Mouse (Mus musculus) right cerebral cortex, postnatal 25 days (tissue): ENCODE measurements around the gene Afdn.
"Not testable (repeated sequence)": the region's sequence is repeated elsewhere in the genome, so short reads cannot be mapped to it uniquely, and the experiment has no call there.

ENCODE experiments used
- DNase-seq: peaks from one replicate; pipeline ENCODE4 v3.0.0; 2022

The Afdn gene

GRCm38 (mm10) chr17:13889818-13890434 is 129.6 kb downstream of the Afdn start:
- no peak for DNase-seq

DNA sequence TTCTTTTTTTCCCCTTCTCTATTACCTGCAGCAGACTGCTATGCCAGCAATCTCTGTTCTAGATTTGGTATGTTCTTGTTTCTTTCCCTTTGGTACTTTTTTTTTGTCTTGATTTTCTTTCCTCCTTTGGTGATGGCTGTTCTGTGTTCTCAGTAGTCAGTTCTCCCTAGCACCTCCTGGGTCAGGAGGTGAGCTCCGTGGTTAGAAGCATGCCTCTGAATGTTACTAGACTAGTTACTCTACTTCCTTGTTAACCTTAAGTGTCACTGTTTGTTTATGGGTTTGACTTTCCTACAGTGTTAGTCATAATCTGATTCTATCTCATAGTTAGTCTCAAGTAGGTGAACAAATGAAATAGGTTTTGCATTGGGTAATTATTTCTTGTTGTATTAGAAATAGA is 130.6 kb downstream of the Afdn start:
- DNase-seq, result no peak

DNA sequence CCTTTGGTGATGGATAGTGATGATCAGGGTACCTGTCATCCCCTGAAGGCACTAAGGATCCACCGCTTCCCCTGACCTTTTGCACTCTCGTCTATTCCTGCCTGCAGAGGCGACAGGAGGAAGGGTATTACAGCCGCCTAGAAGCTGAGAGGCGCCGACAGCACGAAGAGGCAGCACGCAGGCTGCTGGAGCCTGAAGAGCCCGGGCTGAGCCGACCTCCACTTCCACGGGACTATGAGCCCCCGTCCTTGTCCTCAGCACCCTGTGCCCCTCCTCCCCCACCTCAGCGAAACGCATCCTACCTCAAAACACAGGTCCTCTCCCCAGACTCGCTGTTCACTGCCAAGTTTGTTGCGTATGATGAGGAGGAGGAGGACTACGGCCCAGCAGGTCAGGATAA is 138.5 kb downstream of the Afdn start:
- DNase-seq, result no peak

- DNase-seq, result no peak
Observed at GRCm38 (mm10) chr17:13899241-13899640, 138.9 kb downstream of the Afdn start.

DNA sequence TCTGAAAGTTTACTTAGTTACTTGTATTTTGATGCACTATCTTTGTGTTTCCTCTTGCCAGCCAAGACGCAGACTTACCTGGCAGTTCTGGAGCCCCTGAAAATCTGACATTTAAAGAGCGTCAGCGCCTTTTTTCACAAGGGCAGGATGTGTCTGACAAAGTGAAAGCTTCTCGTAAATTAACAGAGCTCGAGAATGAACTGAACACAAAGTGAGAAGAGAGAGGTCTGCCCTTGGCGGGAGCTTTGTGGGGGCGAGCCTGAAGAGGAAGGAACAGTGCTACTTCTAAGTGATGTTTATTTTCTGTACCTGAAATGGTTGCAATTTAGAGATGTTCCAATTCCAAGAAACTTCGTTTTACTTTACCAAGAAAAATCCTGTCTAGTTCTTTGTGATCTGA is 143.5 kb downstream of the Afdn start:
- no peak for DNase-seq

DNA sequence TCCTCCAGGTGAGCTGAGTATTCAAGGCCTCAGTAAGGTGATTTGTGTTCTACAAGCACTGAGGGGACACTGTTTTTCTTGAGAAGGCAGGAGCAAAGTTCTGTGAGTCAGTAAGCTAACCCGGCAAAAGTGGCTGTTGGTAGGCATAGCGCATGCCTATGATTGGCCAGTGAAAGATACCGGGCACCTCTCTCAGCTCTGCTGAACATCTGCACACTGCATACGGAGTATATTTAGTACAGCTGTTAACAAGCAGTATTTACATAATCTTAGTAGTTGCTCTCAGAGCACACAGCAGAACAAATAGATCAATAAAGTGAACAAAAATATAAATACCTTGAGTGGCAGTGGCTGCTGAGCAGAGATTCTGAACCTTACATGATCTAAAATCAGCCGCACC is 146.7 kb downstream of the Afdn start:
- DNase-seq, result no peak

GRCm38 (mm10) chr17:13907681-13908080 is 147.3 kb downstream of the Afdn start:
- no peak for DNase-seq

DNA sequence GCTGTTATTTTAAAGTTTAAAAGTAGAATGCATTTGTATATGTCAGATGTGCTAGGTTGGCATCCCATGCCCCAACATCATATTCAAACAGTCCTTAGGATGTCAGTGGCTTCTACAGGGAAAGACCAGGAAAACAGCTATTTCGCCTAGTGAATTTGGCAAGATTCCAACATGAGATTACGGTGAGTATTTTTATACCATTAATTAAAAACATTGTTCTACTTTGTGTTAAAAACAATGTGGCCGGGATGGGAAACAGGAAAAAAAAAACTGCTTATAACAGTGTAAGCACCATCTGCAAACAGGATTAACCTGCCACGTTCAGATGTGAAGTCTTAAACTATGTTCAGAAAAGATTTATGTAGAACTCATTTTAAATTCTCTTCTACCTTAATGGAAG is 153.6 kb downstream of the Afdn start:
- no peak for DNase-seq

DNA sequence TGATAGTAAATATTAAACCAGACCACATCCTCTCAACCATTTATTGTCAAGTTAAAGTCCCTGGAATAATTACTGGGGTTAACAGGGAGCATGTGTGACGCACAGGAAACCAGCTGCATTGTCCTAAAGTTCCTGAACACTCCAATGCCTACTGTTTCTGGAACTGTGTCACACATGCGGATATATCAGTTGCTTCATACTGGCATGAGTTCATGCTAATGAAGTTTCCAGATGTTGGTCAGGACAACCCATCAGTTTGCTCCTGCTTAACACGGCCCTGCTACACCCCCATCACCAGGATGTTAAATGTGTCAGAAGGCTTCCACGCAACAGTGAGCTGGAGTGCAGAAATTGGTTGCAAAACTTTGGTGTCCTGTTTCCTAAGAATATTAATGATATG is 154.2 kb downstream of the Afdn start:
- no peak for DNase-seq

GRCm38 (mm10) chr17:13920771-13921170 is 160.4 kb downstream of the Afdn start:
- no peak for DNase-seq

- no peak for DNase-seq
Observed at GRCm38 (mm10) chr17:13923418-13923817, 163.1 kb downstream of the Afdn start.

DNA sequence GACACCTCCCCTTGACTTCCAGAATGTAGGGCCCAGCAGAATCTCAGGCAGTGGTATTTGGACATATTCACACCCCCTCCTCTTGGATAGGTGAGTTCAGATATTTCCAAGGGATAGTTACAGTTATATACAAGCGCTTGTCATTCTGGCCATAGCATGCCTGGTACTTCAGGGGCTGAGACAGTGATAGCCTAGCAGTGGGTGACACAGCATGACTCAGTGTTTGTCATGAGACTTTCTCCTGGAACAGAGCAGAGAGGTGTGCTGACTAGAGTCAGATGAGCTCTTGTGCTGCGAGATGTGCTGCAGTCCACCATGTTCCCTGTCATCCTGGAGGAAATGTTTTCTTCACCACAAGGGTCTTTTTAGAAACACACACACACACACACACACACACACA is 164.2 kb downstream of the Afdn start:
- no peak for DNase-seq

- DNase-seq, result no peak
Observed at GRCm38 (mm10) chr17:13925931-13926330, 165.6 kb downstream of the Afdn start.

DNA sequence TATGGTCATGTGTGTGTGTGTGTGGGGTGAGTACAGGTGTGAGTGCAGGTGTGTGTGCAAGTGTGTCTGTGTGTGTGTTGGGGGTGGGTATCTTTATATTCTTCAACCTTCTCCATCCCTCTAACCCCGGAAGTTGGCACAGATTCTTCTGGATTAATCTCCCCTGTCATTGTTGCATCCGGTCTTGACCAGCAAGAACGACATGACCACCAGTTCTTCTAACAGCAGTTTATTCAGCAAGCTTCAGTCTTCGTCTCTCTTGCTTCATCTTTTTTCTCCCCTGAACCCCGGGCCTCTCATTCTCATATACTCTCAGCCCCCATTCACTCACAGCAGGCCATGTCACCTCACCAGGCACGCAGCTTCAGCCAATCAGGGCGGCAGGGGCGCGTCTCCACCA is 170.1 kb downstream of the Afdn start:
- no peak for DNase-seq

GRCm38 (mm10) chr17:13935364-13935763 is 175.0 kb downstream of the Afdn start:
- DNase-seq, result not testable (repeated sequence)

GRCm38 (mm10) chr17:13937787-13938186 is 177.4 kb downstream of the Afdn start:
- DNase-seq, result no peak

DNA sequence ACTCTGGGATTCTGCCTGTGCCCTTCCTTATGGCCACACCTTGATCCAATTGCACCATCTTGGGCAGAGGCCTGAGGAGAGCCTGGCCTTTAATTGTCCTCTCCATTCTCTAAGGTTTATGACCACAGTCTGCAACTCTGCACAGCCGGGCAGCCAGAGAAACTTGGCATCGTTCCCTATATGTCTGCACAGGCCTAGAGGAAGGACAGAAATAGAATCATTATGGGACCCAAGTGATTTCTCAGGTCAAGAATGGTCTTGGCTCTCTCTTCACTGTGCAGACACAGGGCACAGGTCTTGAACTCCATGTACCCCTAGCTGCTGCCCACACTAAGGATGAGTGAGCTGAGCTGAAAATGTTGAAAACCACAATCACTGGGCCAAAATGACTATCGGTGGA is 178.3 kb downstream of the Afdn start:
- DNase-seq, result no peak

DNA sequence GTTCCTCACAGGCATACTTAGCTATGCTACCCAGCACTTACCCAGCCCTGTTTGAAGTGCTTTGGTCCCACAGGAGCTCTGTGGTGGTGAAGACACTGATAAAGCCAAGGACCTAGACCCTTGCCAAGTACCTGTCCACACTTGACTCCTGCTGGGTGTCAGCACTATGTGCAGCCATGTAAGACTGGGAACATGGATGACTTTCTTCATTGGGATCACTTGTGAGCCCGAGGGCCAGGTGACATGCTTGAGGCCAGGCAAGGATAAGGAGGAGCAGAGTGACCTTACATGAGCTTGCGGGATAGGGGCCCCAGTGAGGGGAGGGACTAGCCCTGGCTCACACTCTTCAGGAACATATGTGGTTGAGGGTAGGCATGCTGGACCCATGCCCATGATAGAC is 178.9 kb downstream of the Afdn start:
- not testable (repeated sequence) for DNase-seq

- DNase-seq, result no peak
Observed at GRCm38 (mm10) chr17:13940487-13940886, 180.1 kb downstream of the Afdn start.

DNA sequence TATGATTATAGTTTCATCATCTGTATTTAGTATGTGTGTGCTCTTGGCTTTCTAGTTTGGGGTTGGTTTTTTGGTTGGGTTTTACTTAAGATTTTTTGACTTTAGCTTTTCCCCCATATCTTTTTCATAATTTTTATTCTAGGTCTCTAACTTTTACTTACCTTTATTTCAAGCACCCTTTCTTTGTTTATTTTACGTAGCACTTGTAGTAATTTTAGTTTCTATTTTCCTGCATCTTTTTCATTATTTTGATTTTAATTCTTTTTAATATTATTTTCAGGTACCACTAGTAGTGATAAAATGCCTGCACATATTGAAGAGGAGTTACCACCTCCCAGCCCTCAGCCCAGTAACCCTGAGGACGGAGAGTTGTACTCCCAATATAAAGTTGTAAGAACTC is 187.7 kb downstream of the Afdn start, which contains the start of gene Gm7168:
Gm7168 (plus strand) TSS at position 301 of the 400 bp plus-strand sequence.
- not testable (repeated sequence) for DNase-seq

DNA sequence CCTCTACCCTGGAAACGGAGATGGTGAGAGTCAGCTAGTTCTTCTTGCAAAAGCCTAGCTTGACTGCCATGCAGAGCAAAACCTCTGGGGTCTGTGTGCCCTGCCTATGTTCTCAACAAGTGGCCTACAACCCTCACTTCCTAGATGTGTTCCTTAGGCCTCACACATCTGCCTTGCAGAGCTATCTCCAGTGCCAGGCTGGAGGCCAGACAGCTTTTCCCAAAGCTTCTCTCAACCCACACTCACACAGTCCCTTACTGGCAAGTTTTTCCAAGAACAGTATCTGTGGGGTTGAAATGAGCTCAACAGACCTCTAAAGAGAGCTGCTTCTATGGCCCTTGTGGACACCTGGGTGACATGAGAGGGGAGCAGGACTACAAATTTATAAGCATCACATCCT is 191.2 kb downstream of the Afdn start:
- not testable (repeated sequence) for DNase-seq
